In genomic region chr16:45684815-45685214, GRCm38 (mm10) we compare ENCODE assay signal across 1 mouse cellular context.
A peak's percentile ranks its signal among the peaks of the same experiment; 100 is the strongest.
TF ChIP-seq lines count a peak whose summit lies in the region.

No protein-coding gene starts in this region.

TF ChIP-seq in MEL, 35 proteins besides CTCF, POLR2A, EP300 and RAD21 (continued from another document):
- TF ChIP-seq ZC3H11A (IDR thresholded peaks at IDR 0.05; ENCODE audit: low read depth, low read length) (peak; percentile 60; the same call in 1 of the 2 replicates), UBTF (IDR thresholded peaks at IDR 0.05; ENCODE audit: borderline replicate concordance, insufficient read depth, low read depth, low read length) (no peak)
